11 mouse cellular contexts compared by ENCODE assay signal in genomic region chr19:37059623-37060022, GRCm38 (mm10).
DNase-seq lines count a peak whose midpoint lies in the region; ATAC-seq and TF ChIP-seq lines count a peak whose summit lies in the region.
"Had no signal": no experiment of that assay in that cellular context is flagged by ENCODE, and none has a peak within 500 bp of the region (broad histone marks: within the 10 kb centered on the region; RNA-seq: fewer than 3 reads in every experiment).

No protein-coding gene starts in this region.

- no peaks in the 10 kb centered on the region for H3K79me2 ChIP-seq in liver, adult 2 months (ENCODE audit: control insufficient read depth, insufficient read depth, low read length)

- TF ChIP-seq POLR2A in liver, adult 2 months (IDR thresholded peaks at IDR 0.05; ENCODE audit: extremely low read depth, insufficient read depth, low read length): no peak
- no peak for TF ChIP-seq POLR2A in bone marrow macrophage, adult 2 months (IDR thresholded peaks at IDR 0.05; ENCODE audit: borderline replicate concordance, low read depth, low read length)

- no peaks in the 10 kb centered on the region for H3K9me3 ChIP-seq in liver, postnatal 0 days (ENCODE audit: low read length)
- H3K9me3 ChIP-seq in intestine, postnatal 0 days (ENCODE audit: control insufficient read depth): no peaks in the 10 kb centered on the region
- H3K9me3 ChIP-seq in hindbrain, embryonic 11.5 days (ENCODE audit: control insufficient read depth, low read length): no peaks in the 10 kb centered on the region
- H3K9me3 ChIP-seq: liver, embryonic 13.5 days; neural tube, embryonic 12.5 days; stomach, embryonic 15.5 days had no signal

- H3K4me3 ChIP-seq in liver, adult 2 months (ENCODE audit: insufficient read depth, low read depth, low read length): no peak overlapping the region
- no peak overlapping the region for H3K4me3 ChIP-seq in bone marrow macrophage, adult 2 months (ENCODE audit: insufficient read depth, low read length)
- H3K4me3 ChIP-seq in liver, postnatal 0 days (ENCODE audit: low read depth, low read length): no peak overlapping the region
- no peak overlapping the region for H3K4me3 ChIP-seq in intestine, postnatal 0 days (ENCODE audit: low read depth, low read length)
- no peak overlapping the region for H3K4me3 ChIP-seq in hindbrain, embryonic 11.5 days (ENCODE audit: low read depth, low read length)
- H3K4me3 ChIP-seq: liver, embryonic 13.5 days; neural tube, embryonic 12.5 days; stomach, embryonic 15.5 days had no signal

- no peak overlapping the region for H3K27ac ChIP-seq in liver, adult 2 months (replicated peaks; ENCODE audit: insufficient read depth, low read depth, low read length)
- peak overlapping the region; percentile 88 for H3K27ac ChIP-seq in bone marrow macrophage, adult 2 months (ENCODE audit: insufficient read depth, low read depth, low read length)
- H3K27ac ChIP-seq in liver, postnatal 0 days (ENCODE audit: low read depth): no peak overlapping the region
- H3K27ac ChIP-seq in intestine, postnatal 0 days (ENCODE audit: low read depth, low read length): no peak overlapping the region
- H3K27ac ChIP-seq in hindbrain, embryonic 11.5 days (ENCODE audit: low read depth, low read length): no peak overlapping the region
- H3K27ac ChIP-seq: liver, embryonic 13.5 days; neural tube, embryonic 12.5 days; stomach, embryonic 15.5 days had no signal

- 8% methylated on average over 2 of the region's 2 CpGs for WGBS in liver, adult 2 months
- WGBS in liver, postnatal 0 days (ENCODE audit: insufficient replicate concordance): 4% methylated on average over 2 of the region's 2 CpGs
- 26% methylated on average over 2 of the region's 2 CpGs for WGBS in intestine, postnatal 0 days
- WGBS in hindbrain, embryonic 11.5 days: 80% methylated on average over 2 of the region's 2 CpGs

- H3K27me3 ChIP-seq in liver, adult 2 months (ENCODE audit: control insufficient read depth, insufficient read depth, low read length): no peaks in the 10 kb centered on the region
- no peaks in the 10 kb centered on the region for H3K27me3 ChIP-seq in liver, postnatal 0 days (ENCODE audit: insufficient read depth, low read length)
- H3K27me3 ChIP-seq in intestine, postnatal 0 days (replicated peaks; ENCODE audit: control insufficient read depth, insufficient read depth, low read length): no peaks in the 10 kb centered on the region
- no peaks in the 10 kb centered on the region for H3K27me3 ChIP-seq in hindbrain, embryonic 11.5 days (ENCODE audit: control insufficient read depth, insufficient read depth, low read length)
- H3K27me3 ChIP-seq: liver, embryonic 13.5 days; neural tube, embryonic 12.5 days; stomach, embryonic 15.5 days had no signal

- no peak for TF ChIP-seq CTCF in liver, adult 2 months (IDR thresholded peaks at IDR 0.05; ENCODE audit: low read depth, low read length)
- TF ChIP-seq CTCF in bone marrow macrophage, adult 2 months (IDR thresholded peaks at IDR 0.05; ENCODE audit: low read depth, low read length): no peak
- TF ChIP-seq CTCF in liver, postnatal 0 days (IDR thresholded peaks at IDR 0.05; ENCODE audit: low read depth): no peak
- TF ChIP-seq CTCF in intestine, postnatal 0 days (IDR thresholded peaks at IDR 0.05; ENCODE audit: low read depth): no peak

- ATAC-seq in liver, postnatal 0 days: peak; percentile 62
- ATAC-seq in intestine, postnatal 0 days: no peak
- no peak for ATAC-seq in hindbrain, embryonic 11.5 days (ENCODE audit: low FRiP score)

- no peaks in the 10 kb centered on the region for H3K36me3 ChIP-seq in liver, adult 2 months (ENCODE audit: control insufficient read depth, insufficient read depth, low read length)
- H3K36me3 ChIP-seq in liver, postnatal 0 days (replicated peaks; ENCODE audit: insufficient read depth, low read length): no peaks in the 10 kb centered on the region
- no peaks in the 10 kb centered on the region for H3K36me3 ChIP-seq in intestine, postnatal 0 days (ENCODE audit: control insufficient read depth, insufficient read depth)
- no peaks in the 10 kb centered on the region for H3K36me3 ChIP-seq in hindbrain, embryonic 11.5 days (ENCODE audit: control insufficient read depth, insufficient read depth, low read length)
- H3K36me3 ChIP-seq: liver, embryonic 13.5 days; neural tube, embryonic 12.5 days; stomach, embryonic 15.5 days had no signal

- H3K4me1 ChIP-seq in liver, adult 2 months (ENCODE audit: control insufficient read depth, insufficient read depth, low read length): peaks cover 7% of the 10 kb centered on the region
- H3K4me1 ChIP-seq in bone marrow macrophage, adult 2 months (ENCODE audit: control insufficient read depth, insufficient read depth, low read length): peaks cover 37% of the 10 kb centered on the region
- 0 out of 2 replicates have a peak, but pooled peaks cover 4% of the 10 kb centered on the region for H3K4me1 ChIP-seq in liver, postnatal 0 days (ENCODE audit: insufficient read depth)
- no peaks in the 10 kb centered on the region for H3K4me1 ChIP-seq in intestine, postnatal 0 days (replicated peaks; ENCODE audit: control insufficient read depth, insufficient read depth, low read length)
- no peaks in the 10 kb centered on the region for H3K4me1 ChIP-seq in hindbrain, embryonic 11.5 days (replicated peaks; ENCODE audit: control insufficient read depth, insufficient read depth, low read length)
- H3K4me1 ChIP-seq: neural tube, embryonic 12.5 days; stomach, embryonic 15.5 days had no signal

- H3K9ac ChIP-seq in liver, adult 2 months (ENCODE audit: low read depth, low read length): no peak overlapping the region
- H3K9ac ChIP-seq in liver, postnatal 0 days (replicated peaks): no peak overlapping the region
- H3K9ac ChIP-seq in intestine, postnatal 0 days (ENCODE audit: low read depth, low read length): no peak overlapping the region
- H3K9ac ChIP-seq in hindbrain, embryonic 11.5 days (ENCODE audit: low read depth, low read length): no peak overlapping the region
- H3K9ac ChIP-seq: liver, embryonic 13.5 days; neural tube, embryonic 12.5 days; stomach, embryonic 15.5 days had no signal

- DNase-seq in liver, adult 2 months (ENCODE audit: extremely low read depth, low read depth, low spot score): peak; percentile 27
- DNase-seq in liver: no peak
- peak; percentile 68 for DNase-seq in heart, adult 8-10 months (ENCODE audit: low spot score)
- DNase-seq in liver, postnatal 0 days: no peak
- no peak for DNase-seq in frontal cortex, postnatal 14 days (ENCODE audit: low spot score in 2 of 2)
- no peak for DNase-seq in hindbrain, embryonic 11.5 days (ENCODE audit: low spot score)
- DNase-seq: liver, embryonic 13.5 days had no signal

- no peak overlapping the region for H3K4me2 ChIP-seq in liver, postnatal 0 days (ENCODE audit: low read depth, low read length)
- no peak overlapping the region for H3K4me2 ChIP-seq in intestine, postnatal 0 days (replicated peaks; ENCODE audit: low read depth)
- no peak overlapping the region for H3K4me2 ChIP-seq in hindbrain, embryonic 11.5 days (replicated peaks; ENCODE audit: low read depth, low read length)
- H3K4me2 ChIP-seq: liver, embryonic 13.5 days; neural tube, embryonic 12.5 days; stomach, embryonic 15.5 days had no signal

- no peak for TF ChIP-seq EP300 in liver, postnatal 0 days (IDR thresholded peaks at IDR 0.05; ENCODE audit: low read depth)

Comparison
In these comparisons a context has a peak if more than half of its experiments do, and no peak if none do; other contexts are left out.
1. DNase-seq: peak in liver, adult 2 months (single experiment) and heart, adult 8-10 months (single experiment); none in liver (single experiment), liver, postnatal 0 days (single experiment), frontal cortex, postnatal 14 days (0 of 2) and hindbrain, embryonic 11.5 days (single experiment).